Mouse (Mus musculus) stomach, embryonic 15.5 days (tissue): ENCODE measurements at regions not wholly inside any gene's neighbourhood (a gene's known extent, or its start where the extent isn't known, plus 50 kb on each side); places are given as distances from the start of the nearest gene placed in this dataset.

Source experiments
- ATAC-seq: fragments of 200-750 bp; cut with Nextera tagmentation; 2 replicates; pipeline ENCODE4 v1.8.0; 2017; ENCODE audit warnings: low read depth, moderate number of reproducible peaks, moderate TSS enrichment; ENCODE audit not compliant: insufficient read depth, low FRiP score
- H3K27ac ChIP-seq: fragments of 300-500 bp; sonication (generic); 2 replicates; pipeline ENCODE4 v1.5.1; 2015; ENCODE audit warnings: mild to moderate bottlenecking, inconsistent platforms
- H3K27me3 ChIP-seq: fragments of 300-500 bp; sonication (generic); replicated peaks from 2 replicates; pipeline ENCODE4 v1.6.1; 2015; ENCODE audit warnings: inconsistent platforms
- H3K36me3 ChIP-seq: fragments of 300-500 bp; sonication (generic); 2 replicates; pipeline ENCODE4 v1.6.1; 2015; ENCODE audit warnings: inconsistent platforms
- H3K4me1 ChIP-seq: fragments of 300-500 bp; sonication (generic); 2 replicates; pipeline ENCODE4 v1.6.1; 2015; ENCODE audit warnings: inconsistent platforms
- H3K4me2 ChIP-seq: fragments of 300-500 bp; sonication (generic); 2 replicates; pipeline ENCODE4 v1.6.1; 2015; ENCODE audit warnings: mild to moderate bottlenecking, inconsistent platforms
- H3K4me3 ChIP-seq: fragments of 300-500 bp; sonication (generic); replicated peaks from 2 replicates; pipeline ENCODE4 v1.5.1; 2015; ENCODE audit warnings: inconsistent platforms
- H3K9ac ChIP-seq: fragments of 300-500 bp; sonication (generic); 2 replicates; pipeline ENCODE4 v1.6.1; 2015; ENCODE audit warnings: inconsistent platforms
- H3K9me3 ChIP-seq: fragments of 300-500 bp; sonication (generic); 2 replicates; pipeline ENCODE4 v1.6.1; 2016; ENCODE audit warnings: inconsistent platforms
- WGBS: fragments of 180-500 bp; shearing (Covaris S2); methylation state at CpG from one replicate; pipeline ENCODE4 v1.1.7; 2015; 5-methylcytosine and 5-hydroxymethylcytosine counted together

DNA sequence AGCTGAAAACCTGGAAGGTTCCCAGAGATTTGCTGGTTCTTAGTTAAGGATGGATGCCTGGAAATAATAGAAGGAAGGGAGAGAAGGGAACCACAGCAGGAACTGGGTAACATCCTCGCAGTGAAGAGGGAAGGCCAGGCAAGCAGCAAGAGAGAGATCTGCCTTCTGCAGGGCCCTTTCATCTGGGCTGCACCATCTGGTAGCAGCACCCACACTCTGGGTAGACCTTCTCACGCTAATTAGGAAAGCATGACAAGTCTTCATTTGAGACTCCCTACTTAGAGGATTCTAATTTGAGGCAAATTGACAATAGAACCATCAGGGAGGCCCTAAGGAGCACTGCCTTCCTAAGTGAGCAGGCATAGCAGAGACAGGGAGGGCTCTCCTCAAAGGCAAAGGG, 153.3 kb downstream of the Med10 start:
- H3K9ac ChIP-seq: no peak overlapping the region
- no peaks in the 10 kb centered on the region for H3K36me3 ChIP-seq
- H3K4me2 ChIP-seq: no peak overlapping the region
- no peaks in the 10 kb centered on the region for H3K27me3 ChIP-seq
- WGBS: 66% methylated on average over 2 of the region's 2 CpGs
- no peak overlapping the region for H3K27ac ChIP-seq
- no peaks in the 10 kb centered on the region for H3K4me1 ChIP-seq
- H3K9me3 ChIP-seq: no peaks in the 10 kb centered on the region
- no peak for ATAC-seq
- no peak overlapping the region for H3K4me3 ChIP-seq

DNA sequence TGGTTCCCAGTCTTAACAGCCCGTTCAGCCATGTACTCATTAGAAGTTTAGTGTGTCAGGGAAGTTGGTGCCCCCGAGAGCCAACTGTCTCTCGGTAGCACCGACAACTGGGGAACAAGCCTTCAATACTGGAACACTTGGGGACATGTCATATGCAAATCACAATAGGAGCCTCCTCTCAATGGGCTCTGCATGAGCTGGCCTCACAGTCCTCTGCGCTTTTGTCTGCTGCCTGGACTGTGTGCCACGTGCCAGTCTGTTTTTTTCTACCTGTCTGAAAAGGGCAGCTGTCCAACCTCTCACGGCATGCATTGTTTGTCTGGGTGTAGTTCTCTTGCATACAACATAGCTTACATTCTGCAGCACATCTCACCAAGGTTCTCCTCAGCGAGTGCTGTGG, 161.7 kb downstream of the Med10 start:
- H3K4me2 ChIP-seq: no peak overlapping the region
- H3K4me1 ChIP-seq: no peaks in the 10 kb centered on the region
- H3K36me3 ChIP-seq: no peaks in the 10 kb centered on the region
- H3K9ac ChIP-seq: no peak overlapping the region
- no peak overlapping the region for H3K4me3 ChIP-seq
- H3K27ac ChIP-seq: no peak overlapping the region
- H3K9me3 ChIP-seq: no peaks in the 10 kb centered on the region
- 81% methylated on average over 8 of the region's 8 CpGs for WGBS
- no peaks in the 10 kb centered on the region for H3K27me3 ChIP-seq
- ATAC-seq: no peak

- H3K9me3 ChIP-seq: no peaks in the 10 kb centered on the region
- no peak overlapping the region for H3K27ac ChIP-seq
- no peaks in the 10 kb centered on the region for H3K36me3 ChIP-seq
- no peaks in the 10 kb centered on the region for H3K4me1 ChIP-seq
- no peaks in the 10 kb centered on the region for H3K27me3 ChIP-seq
- H3K4me3 ChIP-seq: no peak overlapping the region
- WGBS: 73% methylated on average over 9 of the region's 9 CpGs
- ATAC-seq: no peak
- no peak overlapping the region for H3K9ac ChIP-seq
- H3K4me2 ChIP-seq: no peak overlapping the region
Measured at GRCm38 (mm10) chr13:69971281-69972057, 169.3 kb downstream of the Med10 start.

GRCm38 (mm10) chr13:69974835-69975234, 172.6 kb downstream of the Med10 start:
- WGBS: 80% methylated on average over 5 of the region's 5 CpGs
- Histone ChIP-seq H3K4me3 (no peak overlapping the region), H3K27ac (no peak overlapping the region), H3K9ac (no peak overlapping the region), H3K4me1 (no peaks in the 10 kb centered on the region), H3K36me3 (no peaks in the 10 kb centered on the region), H3K4me2 (no peak overlapping the region), H3K9me3 (no peaks in the 10 kb centered on the region), H3K27me3 (no peaks in the 10 kb centered on the region)
- no peak for ATAC-seq

GRCm38 (mm10) chr13:69984159-69984558, 182.0 kb downstream of the Med10 start:
- Histone ChIP-seq H3K36me3 (no peaks in the 10 kb centered on the region), H3K27me3 (no peaks in the 10 kb centered on the region), H3K9me3 (no peaks in the 10 kb centered on the region), H3K4me2 (no peak overlapping the region), H3K4me3 (no peak overlapping the region), H3K9ac (no peak overlapping the region), H3K4me1 (no peaks in the 10 kb centered on the region), H3K27ac (no peak overlapping the region)
- 77% methylated on average over 1 of the region's 1 CpGs for WGBS
- ATAC-seq: no peak

DNA sequence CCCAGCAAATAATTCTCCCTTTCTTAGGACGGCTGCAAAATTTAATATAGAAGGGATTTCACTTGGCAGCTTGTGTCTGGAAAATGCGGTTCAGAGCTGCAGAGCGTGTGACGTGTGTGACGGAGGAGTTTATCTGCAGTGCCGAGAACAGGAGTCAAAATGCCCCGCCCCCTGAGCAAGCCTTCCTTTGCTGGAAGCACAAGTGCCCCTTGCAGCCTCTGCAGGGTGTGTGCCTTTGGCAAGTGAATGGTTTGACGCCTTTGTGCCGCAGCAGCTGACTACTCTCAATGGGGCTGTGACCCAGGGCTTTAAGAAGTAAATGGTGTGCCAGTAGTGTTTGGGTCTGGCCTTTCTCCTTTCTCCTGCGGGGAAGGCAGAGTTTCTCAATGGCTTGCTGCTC, 185.0 kb downstream of the Med10 start:
- peak; percentile 70 for ATAC-seq
- H3K9ac ChIP-seq: no peak overlapping the region
- no peaks in the 10 kb centered on the region for H3K36me3 ChIP-seq
- H3K4me2 ChIP-seq: no peak overlapping the region
- WGBS: 12% methylated on average over 10 of the region's 10 CpGs
- H3K9me3 ChIP-seq: no peaks in the 10 kb centered on the region
- no peak overlapping the region for H3K4me3 ChIP-seq
- H3K4me1 ChIP-seq: no peaks in the 10 kb centered on the region
- H3K27me3 ChIP-seq: no peaks in the 10 kb centered on the region
- H3K27ac ChIP-seq: no peak overlapping the region

DNA sequence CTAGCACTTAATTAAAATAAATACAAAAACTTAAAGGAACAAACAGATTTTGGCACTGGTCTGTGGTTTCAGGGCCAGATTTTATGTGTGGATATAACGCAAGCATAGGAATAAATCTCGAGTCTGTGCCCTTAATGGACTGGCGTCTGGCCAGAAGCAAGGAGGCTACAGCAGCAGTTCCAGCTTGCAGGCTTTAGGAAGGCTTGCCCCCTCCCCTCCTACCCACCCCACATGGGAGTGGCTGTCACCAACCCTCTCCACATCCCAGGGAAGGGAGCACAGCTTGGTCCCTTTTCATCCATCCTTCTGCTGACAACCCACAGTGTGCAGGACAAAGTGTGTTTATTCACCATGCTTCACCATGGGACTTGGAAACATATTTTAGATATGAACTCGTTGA, 186.1 kb downstream of the Med10 start:
- no peak overlapping the region for H3K4me3 ChIP-seq
- H3K4me1 ChIP-seq: no peaks in the 10 kb centered on the region
- no peaks in the 10 kb centered on the region for H3K36me3 ChIP-seq
- no peak overlapping the region for H3K9ac ChIP-seq
- no peaks in the 10 kb centered on the region for H3K27me3 ChIP-seq
- WGBS: 37% methylated on average over 4 of the region's 4 CpGs
- ATAC-seq: no peak
- H3K4me2 ChIP-seq: no peak overlapping the region
- peak overlapping the region; percentile 44; the same call in 1 of the 2 replicates for H3K27ac ChIP-seq
- no peaks in the 10 kb centered on the region for H3K9me3 ChIP-seq

GRCm38 (mm10) chr13:69991253-69991891, 189.2 kb downstream of the Med10 start:
- no peaks in the 10 kb centered on the region for H3K9me3 ChIP-seq
- H3K4me3 ChIP-seq: no peak overlapping the region
- ATAC-seq: no peak
- H3K4me1 ChIP-seq: no peaks in the 10 kb centered on the region
- H3K9ac ChIP-seq: no peak overlapping the region
- no peaks in the 10 kb centered on the region for H3K36me3 ChIP-seq
- H3K27me3 ChIP-seq: no peaks in the 10 kb centered on the region
- no peak overlapping the region for H3K4me2 ChIP-seq
- 29% methylated on average over 11 of the region's 11 CpGs for WGBS
- H3K27ac ChIP-seq: no peak overlapping the region

GRCm38 (mm10) chr13:69991892-69992261, 189.7 kb downstream of the Med10 start:
- no peaks in the 10 kb centered on the region for H3K4me1 ChIP-seq
- no peaks in the 10 kb centered on the region for H3K9me3 ChIP-seq
- no peaks in the 10 kb centered on the region for H3K27me3 ChIP-seq
- no peak overlapping the region for H3K27ac ChIP-seq
- no peak for ATAC-seq
- WGBS: 52% methylated on average over 14 of the region's 14 CpGs
- H3K9ac ChIP-seq: no peak overlapping the region
- H3K4me2 ChIP-seq: no peak overlapping the region
- H3K4me3 ChIP-seq: no peak overlapping the region
- no peaks in the 10 kb centered on the region for H3K36me3 ChIP-seq

DNA sequence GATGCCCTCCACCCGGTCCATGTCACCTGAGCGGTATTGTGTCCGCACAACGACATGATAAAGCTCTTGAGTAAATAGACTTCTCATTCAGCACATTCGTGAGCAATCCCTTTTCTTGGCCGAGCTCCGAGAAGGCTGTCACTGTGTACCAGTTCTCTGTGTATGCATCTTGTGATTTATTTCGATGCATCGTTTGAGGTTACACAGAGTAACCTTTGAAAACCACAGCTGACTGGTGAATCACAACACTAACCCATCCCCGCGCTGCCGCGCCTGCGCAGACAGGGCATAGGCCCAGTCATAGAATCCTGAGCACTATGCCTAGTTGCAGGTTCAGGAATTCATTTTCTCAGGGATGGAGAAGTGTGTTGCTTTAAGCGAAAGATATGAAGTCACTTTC, 201.4 kb downstream of the Med10 start:
- no peak overlapping the region for H3K9ac ChIP-seq
- WGBS: 75% methylated on average over 15 of the region's 15 CpGs
- no peak for ATAC-seq
- no peaks in the 10 kb centered on the region for H3K27me3 ChIP-seq
- no peak overlapping the region for H3K4me2 ChIP-seq
- no peak overlapping the region for H3K4me3 ChIP-seq
- H3K4me1 ChIP-seq: no peaks in the 10 kb centered on the region
- no peaks in the 10 kb centered on the region for H3K36me3 ChIP-seq
- H3K9me3 ChIP-seq: no peaks in the 10 kb centered on the region
- H3K27ac ChIP-seq: no peak overlapping the region

DNA sequence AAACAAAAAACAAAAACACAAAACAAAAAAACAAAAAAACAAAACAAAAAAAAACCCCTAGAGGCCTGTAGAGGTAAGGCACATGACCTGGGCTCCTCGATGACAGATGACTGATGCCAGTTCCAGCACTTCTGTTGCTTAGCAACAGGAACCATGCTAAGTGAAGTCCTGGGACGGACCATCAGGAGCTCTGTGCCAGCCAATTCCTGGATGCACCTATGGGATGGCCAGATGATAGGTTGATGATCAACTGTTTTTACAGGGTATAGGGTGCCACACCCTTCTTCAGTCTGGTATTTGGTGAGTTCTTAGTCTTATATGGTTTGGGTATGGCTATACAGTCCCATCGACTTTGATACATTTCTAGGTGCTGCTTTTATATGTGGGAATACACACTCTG, 209.9 kb downstream of the Med10 start:
- H3K27ac ChIP-seq: no peak overlapping the region
- H3K36me3 ChIP-seq: no peaks in the 10 kb centered on the region
- no peaks in the 10 kb centered on the region for H3K9me3 ChIP-seq
- H3K4me2 ChIP-seq: no peak overlapping the region
- no peak for ATAC-seq
- H3K4me3 ChIP-seq: no peak overlapping the region
- no peaks in the 10 kb centered on the region for H3K27me3 ChIP-seq
- H3K4me1 ChIP-seq: no peaks in the 10 kb centered on the region
- 35% methylated on average over 3 of the region's 3 CpGs for WGBS
- no peak overlapping the region for H3K9ac ChIP-seq

- no peak for ATAC-seq
- H3K4me3 ChIP-seq: no peak overlapping the region
- H3K4me1 ChIP-seq: no peaks in the 10 kb centered on the region
- H3K27ac ChIP-seq: no peak overlapping the region
- H3K4me2 ChIP-seq: no peak overlapping the region
- H3K9me3 ChIP-seq: no peaks in the 10 kb centered on the region
- no peaks in the 10 kb centered on the region for H3K27me3 ChIP-seq
- no peaks in the 10 kb centered on the region for H3K36me3 ChIP-seq
- WGBS: 68% methylated on average over 4 of the region's 4 CpGs
- no peak overlapping the region for H3K9ac ChIP-seq
Measured at GRCm38 (mm10) chr13:70015183-70015582, 213.0 kb downstream of the Med10 start.
